Mouse (Mus musculus) kidney, adult 8-10 months (tissue): ENCODE results near the gene Slc5a9.
"Not testable (repeated sequence)": the region's sequence is repeated elsewhere in the genome, so short reads cannot be mapped to it uniquely, and the experiment has no call there.

ENCODE experiments used
- DNase-seq, 2 experiments: peaks; one replicate each; pipeline ENCODE4 v3.0.0; 2022

Slc5a9 gene

DNA sequence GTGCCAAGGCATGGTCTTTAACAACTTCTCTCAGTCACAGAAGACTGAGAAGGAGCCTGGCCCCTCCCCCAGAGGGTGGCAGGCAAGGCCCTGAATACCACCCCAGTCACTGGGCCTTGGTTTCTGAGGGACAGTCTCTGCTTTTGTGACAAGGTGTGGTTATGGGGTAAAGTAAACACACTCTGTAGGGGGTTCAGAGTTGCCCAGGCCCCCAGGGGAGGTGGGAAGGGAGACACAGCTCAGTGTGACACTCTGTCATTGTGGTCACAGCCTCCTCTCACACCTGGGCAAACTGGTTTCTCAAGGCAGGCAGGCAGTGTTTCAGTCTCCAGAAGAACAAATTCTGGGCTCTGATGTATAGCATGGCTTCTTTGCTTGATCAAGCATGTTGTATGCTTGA lies at the start of gene Slc5a9:
Slc5a9 (minus strand) TSS at position 144 of the 400 bp plus-strand sequence.
- DNase-seq: no peak

DNA sequence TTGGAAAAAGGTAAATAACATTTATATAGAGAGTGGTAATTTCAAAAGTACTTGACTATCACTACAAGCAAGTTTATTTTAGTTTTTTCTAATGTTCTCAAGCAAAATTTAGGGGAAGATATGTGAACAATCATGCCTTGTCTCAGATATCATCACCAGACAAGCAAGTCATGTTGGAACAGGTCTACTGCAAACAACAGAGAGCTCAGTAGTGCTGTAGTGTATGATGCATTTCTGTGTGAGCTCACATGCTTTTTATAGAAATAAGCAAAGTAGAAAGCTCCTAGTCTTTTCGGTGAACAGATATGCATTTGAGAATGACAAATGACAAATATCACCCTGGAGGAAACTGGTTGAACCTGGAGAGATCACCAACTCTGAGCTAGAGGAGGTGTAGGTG lies 16.4 kb upstream of the Slc5a9 start, which contains the start of gene Skint8:
Skint8 (plus strand) TSS at position 301 of the 400 bp plus-strand sequence.
- no peak for DNase-seq

DNA sequence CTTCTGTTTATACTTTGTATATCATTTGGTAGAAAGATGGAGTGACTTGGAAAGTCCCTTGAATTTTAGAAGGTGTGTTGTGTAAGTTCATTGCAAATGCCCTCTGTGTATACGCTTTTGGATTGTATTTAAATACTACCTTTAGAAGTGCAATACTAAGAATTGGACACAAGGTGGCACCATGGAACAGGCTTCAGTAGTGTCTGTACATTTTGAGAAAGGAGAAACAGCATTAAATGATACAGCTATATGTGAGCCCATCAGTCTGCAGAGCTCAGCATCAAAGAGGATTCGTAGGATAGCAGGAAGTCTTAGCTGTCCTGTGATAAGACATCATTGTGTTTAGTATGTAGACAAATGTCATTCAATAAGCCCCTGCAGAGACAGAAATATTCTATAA lies 5.2 kb upstream of the Slc5a9 start:
- DNase-seq: no peak

DNA sequence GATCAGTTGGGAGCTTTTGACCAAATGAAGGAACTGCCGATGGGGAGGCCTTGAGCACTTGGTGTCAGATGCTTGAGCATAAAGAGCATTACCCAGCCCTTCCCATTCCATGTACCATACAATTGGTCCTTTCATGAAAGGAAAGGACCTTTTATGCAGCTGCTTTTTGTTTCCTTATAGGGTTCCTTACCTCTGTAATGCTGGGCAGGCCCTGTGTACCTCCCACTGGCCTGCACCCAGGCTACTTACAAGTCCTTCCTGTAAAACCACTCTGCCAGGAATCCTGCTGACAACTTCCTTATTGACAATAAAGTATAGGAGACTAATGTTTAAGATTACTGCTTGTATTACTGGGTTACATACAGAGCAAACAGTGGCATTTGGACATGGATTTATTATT lies 1.2 kb downstream of the Slc5a9 start:
- DNase-seq: no peak

DNA sequence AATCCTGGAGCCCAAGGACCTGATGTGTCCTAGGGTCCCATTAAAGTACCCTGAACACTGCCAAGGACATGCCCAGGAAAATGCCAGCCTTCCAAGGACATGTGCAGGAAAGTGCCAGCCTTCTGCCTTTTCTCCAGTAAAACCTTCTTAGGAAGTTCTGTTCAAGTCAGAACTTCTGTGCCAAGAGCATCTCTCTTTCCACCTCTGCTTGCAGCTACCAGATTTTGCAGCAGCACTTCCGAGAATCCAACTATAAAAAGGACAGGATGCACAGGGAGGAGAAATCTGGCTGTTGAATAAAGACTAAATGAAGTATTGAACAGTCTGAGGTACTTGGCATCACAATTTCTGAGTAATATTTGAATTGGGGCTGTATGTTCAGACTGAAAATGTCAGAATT lies 2.2 kb downstream of the Slc5a9 start:
- not testable (repeated sequence) for DNase-seq

DNA sequence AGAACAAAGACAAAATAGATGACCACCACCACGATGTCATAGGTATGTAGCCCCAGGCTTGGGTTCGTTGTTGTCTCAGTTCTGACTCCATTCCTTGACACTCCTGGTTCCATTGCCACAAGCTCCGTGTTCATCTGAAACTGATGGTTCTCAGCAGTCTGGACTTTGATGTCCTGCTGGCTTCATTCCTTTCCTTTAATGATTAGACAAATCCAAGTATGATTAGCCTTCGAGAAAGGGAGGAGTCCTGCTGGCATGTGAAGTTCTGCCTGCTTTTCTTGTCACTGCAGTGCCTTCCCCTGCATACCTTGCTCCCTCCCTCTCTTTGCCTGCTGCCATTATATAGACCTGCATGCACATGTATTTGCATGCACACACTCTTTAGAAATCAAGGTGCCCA lies 4.2 kb downstream of the Slc5a9 start:
- DNase-seq: peak; percentile 65 to 78

DNA sequence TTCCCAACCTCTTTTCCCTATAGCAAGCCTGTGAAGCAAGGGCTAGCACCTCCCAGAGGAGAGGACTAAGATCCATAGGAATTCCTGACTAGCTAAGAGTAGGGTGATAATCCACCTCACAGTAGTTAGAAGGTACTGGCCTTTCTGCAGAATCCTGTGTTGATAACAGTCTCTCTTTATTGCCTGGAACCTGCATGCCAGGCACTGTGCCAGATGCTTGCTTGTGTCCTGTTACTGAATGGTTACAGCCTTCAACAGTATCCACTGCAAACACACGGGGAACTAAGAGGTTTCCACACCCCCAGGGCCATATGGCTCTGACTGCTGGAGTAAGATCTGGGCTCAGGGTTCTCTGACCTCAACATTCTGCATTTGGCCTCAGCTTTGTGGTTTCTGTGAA lies 5.0 kb downstream of the Slc5a9 start:
- peak; percentile 17 to 55 for DNase-seq

DNA sequence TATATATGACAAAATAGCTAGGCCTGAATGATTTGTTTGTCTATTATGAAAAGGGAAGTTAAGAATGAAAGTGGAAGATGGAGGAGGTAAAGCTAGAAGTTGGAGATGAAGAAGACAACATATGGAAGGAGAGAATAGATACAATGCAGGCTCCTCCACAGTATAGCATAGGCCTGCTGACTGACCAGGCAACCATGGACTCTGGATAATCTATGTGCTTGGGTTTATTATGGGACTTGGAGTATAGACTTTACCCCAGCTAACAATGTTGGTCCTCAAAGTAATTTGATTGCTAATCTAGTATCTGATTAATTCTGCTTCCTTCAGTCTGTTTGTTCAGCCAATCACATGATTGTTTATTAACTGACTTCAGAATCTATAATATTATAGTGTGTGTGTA lies 10.6 kb downstream of the Slc5a9 start:
- DNase-seq: no peak

DNA sequence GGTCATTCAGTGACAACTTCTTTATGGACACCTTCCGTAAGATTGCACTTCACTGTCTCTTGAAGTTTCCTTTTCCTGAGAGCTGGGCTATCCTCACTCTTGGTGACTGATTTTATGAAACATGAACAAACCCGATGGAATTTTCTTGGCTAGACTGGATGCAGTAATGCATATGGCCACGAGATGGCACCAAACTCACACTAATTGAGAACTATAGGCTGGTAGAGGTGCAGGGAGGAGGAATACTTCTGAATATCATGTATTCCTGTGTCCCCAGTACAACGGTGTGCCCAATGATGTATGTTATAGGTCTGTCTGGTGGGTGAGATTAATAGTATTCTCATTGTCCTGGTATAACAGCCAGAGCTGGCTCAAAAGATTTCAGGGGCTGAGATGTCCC lies 16.1 kb downstream of the Slc5a9 start:
- peak; percentile 58 to 82 for DNase-seq

DNA sequence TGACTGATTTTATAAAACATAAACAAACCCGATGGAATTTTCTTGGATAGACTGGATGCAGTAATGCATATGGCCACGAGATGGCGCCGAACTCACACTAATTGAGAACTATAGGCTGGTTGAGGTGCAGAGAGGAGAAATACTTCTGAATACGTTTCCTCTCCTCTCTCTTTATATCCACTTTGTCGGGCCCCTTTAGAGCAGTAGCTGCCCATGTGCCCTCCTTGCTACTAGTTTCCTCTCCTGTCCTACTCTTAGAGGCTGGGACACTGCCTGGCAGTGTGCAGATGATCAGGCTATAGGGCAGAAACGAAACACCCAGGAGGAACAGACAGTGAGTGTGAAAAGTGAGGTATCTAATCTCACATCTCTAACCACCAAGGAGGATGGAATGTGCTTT lies 16.7 kb downstream of the Slc5a9 start:
- peak; percentile 34 to 71 for DNase-seq

DNA sequence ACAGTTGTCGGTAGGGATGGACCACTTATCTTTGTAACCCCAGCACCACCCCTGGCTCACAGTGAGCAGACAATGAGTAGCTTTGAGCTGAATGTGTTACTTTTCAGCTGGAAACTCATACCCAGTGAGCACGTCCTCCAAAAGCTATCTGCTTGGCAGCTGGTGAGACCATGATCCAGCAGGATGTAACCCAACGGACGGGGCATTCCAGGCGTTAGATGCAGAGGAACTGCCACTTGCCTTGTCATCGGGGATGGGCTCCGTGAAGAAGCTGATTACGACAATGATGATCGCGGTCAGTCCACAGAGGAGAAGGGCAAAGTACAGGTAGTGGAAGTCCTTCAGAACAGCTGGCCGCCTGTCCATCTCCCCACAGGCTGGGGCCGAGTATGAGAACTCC lies 19.2 kb downstream of the Slc5a9 start:
- no peak for DNase-seq

DNA sequence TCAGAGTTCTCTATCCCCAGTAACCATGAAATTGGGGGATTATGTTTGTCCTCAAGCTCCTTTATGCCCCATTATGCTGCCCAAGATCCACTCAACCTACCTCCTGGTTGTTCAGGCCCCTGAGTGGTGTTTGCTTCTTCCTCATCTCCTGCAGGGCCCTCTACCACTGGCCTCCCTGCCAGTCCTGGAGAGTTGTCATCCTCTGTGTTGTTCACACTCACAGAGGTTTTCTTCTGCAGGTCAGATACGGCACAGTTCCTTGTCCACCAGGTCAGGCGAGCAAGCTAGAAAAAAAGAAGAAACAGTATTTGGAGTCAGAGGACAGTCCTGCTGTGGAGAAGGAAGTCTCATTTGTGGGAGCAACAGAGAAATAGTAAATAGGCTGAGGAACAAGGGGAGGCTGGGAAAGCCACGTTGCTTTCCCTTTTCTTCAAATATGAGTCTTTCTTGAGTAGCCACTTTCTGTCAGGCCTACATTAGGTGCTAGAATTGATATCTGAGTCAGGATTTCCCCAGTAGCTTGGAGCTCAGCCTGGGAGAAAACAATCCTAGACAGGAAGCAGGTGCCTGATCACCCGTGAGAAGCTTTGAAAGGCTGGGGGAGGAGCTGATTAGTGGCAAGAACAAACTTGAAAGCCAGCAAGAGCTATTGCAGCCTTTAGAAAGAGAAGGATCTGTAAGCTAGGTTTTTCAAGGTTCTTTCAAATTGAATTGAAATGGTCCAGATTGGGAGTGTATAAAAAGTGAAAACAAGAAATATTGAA lies 22.4 kb downstream of the Slc5a9 start:
- no peak for DNase-seq

DNA sequence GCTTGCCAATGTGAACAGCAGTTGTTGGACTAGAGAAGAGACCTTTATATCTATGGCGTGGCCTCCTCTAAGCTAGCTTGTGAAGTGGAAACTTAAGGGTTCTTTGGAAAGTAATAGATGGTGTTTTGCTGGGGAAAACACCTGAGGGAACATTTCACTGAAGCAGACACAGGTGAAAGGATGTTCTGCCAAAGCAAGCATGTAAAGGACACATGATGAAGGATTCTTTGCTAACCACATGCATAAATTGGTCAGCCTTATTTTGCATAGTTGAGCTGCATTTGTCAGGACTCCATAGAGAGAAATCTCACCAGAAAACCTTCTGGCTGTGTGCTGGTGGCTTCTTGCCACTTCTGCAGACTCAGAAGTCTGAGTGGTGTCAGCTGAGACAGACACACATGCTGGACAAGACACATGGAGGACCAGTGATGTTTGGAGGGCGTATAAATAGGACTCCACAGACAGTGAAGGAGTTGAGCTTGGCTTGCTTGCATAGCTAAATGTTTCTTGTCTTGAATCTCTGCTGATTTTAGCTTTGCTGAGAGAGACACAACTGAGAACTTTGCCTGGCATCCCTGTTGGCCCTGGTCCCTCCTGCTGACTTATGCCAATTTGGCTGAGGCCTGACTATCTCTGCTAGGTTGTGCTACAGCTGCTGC lies 34.8 kb downstream of the Slc5a9 start:
- DNase-seq: no peak

DNA sequence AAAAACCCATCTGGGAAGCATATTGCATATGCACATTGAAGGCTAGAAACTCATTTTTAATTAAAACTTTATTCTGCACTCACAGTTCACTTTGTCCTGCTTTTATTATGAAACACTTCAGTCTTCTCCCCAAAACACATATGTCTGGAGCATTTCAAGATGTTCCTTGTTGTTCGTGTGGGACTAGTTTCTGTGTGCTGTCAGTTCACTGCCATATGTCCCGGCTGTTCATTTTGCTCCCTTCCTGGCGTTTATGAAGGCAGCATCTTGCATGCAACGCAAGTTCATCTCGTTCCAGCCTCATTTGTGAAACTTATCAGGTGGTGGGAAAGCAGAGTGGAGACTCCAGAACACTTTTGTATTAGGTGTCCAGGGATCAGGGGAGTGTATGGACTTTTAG lies 36.0 kb downstream of the Slc5a9 start:
- no peak for DNase-seq

DNA sequence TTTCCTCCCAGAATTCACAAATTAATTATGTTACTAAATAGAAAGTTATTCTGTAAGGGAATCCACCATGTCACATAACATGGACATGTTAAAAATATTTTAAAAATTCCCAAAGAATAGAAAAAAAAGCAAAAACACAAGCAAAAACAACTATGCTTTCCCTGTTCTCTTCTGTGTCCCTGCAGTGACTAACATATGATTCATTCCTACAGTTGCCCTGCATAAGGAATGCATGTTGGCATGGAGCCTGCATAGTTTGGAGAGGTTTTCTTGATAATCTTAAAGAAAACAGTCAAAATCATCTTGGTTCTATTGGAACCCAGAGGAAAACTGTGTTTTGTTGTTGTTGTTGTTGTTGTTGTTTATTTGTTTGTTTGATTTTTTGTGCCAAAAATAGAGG lies 50.1 kb downstream of the Slc5a9 start:
- no peak for DNase-seq

DNA sequence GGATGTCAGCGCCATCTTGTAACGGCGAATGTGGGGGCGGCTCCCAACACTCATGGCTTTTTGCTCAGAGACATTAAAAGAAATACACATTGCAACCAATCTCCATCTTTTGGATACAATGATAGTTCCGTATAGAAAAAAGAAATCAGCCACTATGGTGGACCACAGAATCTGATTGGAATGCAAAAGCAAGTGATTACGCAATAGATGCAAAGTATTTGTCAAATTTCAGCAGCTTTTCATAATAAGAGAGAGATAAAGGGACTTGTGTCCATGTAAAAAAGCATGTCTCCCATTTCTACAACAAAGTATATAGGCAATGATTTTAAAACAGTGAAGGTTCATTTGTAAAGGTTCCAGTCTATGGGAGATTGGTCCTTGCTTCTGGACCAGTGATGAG lies 63.8 kb downstream of the Slc5a9 start:
- no peak for DNase-seq
